Mouse (Mus musculus) spleen, postnatal 10 days (tissue): ENCODE results near the gene Ehd2.

Experiments used
- DNase-seq, 2 experiments: peaks; one replicate each; pipeline ENCODE4 v3.0.0; 2021 to 2022; ENCODE audit warnings: low spot score in 2 of 2

The Ehd2 gene

DNA sequence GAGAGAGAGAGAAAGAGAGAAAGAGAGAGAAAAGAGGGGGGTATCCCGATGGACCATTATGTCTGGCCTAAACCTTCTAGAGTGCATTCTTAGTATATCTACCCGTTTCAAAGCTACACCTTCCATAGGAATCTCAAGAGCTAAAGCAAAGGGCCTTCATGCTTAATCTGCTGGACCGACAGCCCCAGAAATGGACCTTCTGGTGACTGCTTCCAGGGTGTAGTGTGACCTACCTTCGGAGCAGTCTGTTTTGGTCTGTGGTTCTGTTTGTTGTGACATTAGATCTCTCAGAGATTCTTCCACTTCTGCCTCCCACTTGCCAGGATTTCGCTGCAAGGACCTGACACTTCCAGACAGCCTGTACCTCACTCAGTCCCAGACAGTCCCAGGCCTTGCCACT is 56.8 kb downstream of the Ehd2 start:
- no peak for DNase-seq

DNA sequence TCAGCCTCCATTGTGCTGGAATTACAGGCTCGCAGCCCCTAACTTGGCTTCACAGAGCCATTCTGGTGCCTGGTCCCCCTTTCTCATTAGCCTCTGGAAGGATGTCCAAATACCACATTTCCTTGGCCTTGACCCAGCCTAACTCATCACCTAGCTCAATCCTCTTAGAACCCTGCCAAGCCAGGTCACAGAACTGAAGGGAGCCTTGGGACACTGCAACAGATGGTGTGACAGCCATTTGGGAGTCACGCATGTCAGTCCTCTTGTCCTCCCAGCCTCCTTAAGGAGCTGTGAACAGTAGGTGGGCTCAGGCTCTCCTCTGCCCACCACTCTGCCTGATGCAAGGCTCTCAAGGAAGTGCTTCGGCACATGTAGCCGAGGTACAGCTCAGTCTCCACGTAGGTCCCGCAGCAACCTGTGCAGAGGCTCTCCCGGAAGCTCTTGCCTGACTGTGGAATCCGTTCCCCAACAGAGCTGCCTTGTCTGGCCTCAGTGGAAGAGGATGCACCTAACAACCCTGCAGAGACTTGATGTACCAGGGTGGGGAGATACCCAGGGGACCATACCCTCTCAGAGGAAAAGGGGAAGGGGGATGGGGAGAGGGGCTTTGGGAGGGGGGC is 59.3 kb downstream of the Ehd2 start:
- no peak for DNase-seq

DNA sequence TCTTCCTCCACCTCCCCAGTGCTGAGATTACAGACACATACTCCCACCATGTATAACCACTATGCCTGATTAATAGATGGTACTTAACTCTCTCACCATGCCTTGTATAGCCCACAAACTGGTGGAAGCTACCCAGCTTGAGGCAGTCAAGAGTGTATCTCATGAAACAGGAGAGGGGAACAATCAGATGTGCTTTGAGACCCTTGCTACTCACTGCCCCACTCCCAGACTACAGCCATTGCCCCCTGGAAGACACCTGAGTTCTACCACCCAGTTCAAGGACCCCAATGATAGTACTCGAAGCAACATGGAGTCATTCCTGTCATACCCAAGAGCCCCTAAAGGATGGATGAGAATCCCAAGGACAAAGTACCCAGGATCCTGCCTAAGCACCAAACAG is 60.8 kb downstream of the Ehd2 start:
- DNase-seq, result no peak

DNA sequence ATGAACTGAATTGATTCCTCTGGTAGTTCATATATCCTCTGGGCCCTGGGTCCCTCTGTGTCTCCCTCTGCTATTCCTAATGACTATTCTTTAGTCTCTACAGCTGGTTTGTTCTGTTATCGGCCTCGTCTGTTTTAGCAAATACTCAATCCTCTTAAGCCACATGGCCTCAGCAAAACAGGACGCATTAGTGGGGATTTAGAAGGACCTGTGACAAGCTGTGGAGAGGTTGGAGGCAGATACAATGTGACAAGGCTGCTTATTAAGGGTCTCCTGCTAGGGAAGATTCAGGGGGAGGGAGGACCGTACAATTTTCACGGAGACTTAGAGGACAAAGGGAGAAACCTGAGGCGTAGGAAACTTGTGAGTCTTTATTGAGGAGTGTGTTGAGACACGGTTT is 61.5 kb downstream of the Ehd2 start:
- no peak for DNase-seq

DNA sequence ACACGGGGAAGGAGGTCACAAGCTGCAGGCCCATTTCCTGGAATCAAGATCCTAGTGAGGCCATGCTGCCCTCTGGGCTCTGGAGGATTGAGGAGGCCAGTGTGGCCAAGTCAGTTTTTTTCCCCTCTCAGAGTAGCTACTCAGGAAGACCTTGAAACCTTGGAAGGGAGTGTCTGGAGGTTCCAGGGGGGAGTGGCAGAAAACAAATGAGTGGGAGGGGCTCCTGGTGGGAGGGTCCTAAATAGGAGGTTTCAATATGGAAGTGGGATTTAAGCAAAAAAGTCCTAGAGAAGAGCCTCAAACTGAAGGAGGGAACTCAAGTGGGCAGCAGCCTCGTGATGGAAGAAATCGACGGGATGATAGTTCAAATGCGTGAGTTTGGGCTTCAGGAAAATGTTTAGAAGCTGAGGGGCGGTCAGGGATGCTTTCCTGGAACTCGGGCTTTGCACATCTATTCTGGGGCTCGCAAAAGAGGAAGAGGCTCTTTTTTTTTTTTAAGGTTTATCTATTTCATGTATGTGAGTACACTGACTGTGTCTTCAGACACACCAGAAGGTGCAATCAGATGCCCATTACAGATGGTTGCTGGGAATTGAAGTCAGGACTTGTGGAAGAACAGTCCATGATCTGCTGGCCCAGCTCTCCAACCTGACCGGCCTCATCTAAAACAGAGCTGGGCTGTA is 65.9 kb downstream of the Ehd2 start:
- no peak for DNase-seq
